Mouse (Mus musculus) erythroblast, embryonic 14.5 days (primary cell): Measurements from ENCODE around the gene Pid1.

Experiments used
- GATA1 ChIP-seq: IDR thresholded peaks from 2 replicates; pipeline ENCODE4 v1.6.1; 2012; ENCODE audit warnings: low read length, inconsistent platforms, mixed read lengths
- TAL1 ChIP-seq: IDR thresholded peaks from 3 replicates; pipeline ENCODE4 v1.6.1; 2012; ENCODE audit warnings: low read length, inconsistent platforms, mixed read lengths

DNA sequence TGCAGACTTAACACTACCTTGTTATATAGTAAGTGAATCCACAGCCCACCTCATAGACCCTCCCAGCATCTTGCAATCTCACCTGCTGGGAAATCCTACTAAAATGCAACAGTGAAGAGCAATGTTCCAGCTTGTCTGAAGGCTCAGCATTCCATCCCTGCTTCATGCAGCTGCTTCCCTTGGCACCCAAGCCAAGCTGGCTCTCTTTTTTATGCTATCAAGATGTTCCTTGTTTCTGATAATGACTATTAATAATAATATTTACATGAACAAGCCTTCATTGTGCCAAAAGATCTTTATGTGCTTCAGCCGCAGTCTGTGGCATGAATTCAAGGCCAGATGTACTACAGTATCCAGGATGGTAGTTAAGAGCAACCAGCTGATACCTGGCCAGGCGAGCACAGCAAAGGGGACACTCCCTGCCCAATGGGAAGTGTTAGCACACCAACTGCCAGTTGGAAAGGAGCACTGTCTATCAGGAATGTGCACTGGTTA lies 54.0 kb downstream of the Pid1 start:
- TF ChIP-seq GATA1 (no peak), TAL1 (no peak)
